Mouse (Mus musculus): ENCODE results near the gene Rab23.

GRCm38 (mm10) chr1:33693893-33694292 lies 25.8 kb upstream of the Rab23 start:
- TF ChIP-seq CTCF (IDR thresholded peaks at IDR 0.05; ENCODE audit: low read depth) (no peak), EP300 (IDR thresholded peaks at IDR 0.05; ENCODE audit: low read depth) (no peak)
